Mouse (Mus musculus): Measurements from ENCODE around the gene Lsr. TPM values are rescaled to one million over a fixed set of nuclear protein-coding genes. Genes with fewer than 3 reads are reported as not detected.
"Not testable (repeated sequence)": the region's sequence is repeated elsewhere in the genome, so short reads cannot be mapped to it uniquely, and the experiment has no call there.

Lsr gene
- polyA plus RNA-seq, 1 experiment from 2014 or later = 24.4 TPM

DNA sequence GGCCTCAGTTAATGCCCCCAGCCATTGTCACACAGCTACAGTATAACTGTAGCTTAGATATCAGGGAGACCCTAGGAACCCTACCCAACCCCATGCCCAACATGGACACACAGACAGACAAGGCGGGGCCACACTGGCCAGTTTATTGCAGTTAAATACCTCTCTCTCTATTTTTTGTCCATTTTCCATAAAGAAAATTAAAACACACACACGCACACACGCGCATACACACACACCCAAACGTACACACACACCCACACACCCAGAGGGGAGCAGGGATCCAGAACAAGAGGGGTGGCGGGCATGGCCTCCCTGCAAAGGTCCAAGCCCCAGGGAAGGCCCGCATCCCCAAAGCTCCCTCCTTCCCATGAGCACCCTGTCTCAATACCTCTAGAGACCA is 27.4 kb downstream of the Lsr start:
- Histone ChIP-seq H3K9me3 (no peaks in the 10 kb centered on the region), H3K4me3 (no peak overlapping the region), H3K4me1 (replicated peaks) (no peaks in the 10 kb centered on the region), H3K9ac (no peak overlapping the region), H3K4me2 (no peak overlapping the region), H3K27ac (replicated peaks) (no peak overlapping the region), H3K36me3 (peaks cover 23% of the 10 kb centered on the region), H3K27me3 (no peaks in the 10 kb centered on the region)
- ATAC-seq (ENCODE audit: low FRiP score, low read depth) = no peak
- 98% methylated on average over 7 of the region's 7 CpGs for WGBS

GRCm38 (mm10) chr7:30945466-30945865 is 27.8 kb downstream of the Lsr start:
- not testable (repeated sequence) for H3K9ac ChIP-seq; H3K4me1 ChIP-seq (replicated peaks); H3K4me3 ChIP-seq; H3K4me2 ChIP-seq; H3K9me3 ChIP-seq; ATAC-seq (ENCODE audit: low FRiP score, low read depth); H3K27ac ChIP-seq (replicated peaks); H3K27me3 ChIP-seq
- WGBS = 91% methylated on average over 7 of the region's 7 CpGs
- H3K36me3 ChIP-seq = peaks cover 22% of the 10 kb centered on the region

GRCm38 (mm10) chr7:30944706-30945105 is 28.6 kb downstream of the Lsr start:
- H3K9me3 ChIP-seq; H3K4me3 ChIP-seq; H3K4me2 ChIP-seq; ATAC-seq (ENCODE audit: low FRiP score, low read depth); H3K27me3 ChIP-seq; H3K9ac ChIP-seq; H3K4me1 ChIP-seq (replicated peaks); H3K27ac ChIP-seq (replicated peaks): not testable (repeated sequence)
- H3K36me3 ChIP-seq = peaks cover 14% of the 10 kb centered on the region
- WGBS = 69% methylated on average over 2 of the region's 2 CpGs

DNA sequence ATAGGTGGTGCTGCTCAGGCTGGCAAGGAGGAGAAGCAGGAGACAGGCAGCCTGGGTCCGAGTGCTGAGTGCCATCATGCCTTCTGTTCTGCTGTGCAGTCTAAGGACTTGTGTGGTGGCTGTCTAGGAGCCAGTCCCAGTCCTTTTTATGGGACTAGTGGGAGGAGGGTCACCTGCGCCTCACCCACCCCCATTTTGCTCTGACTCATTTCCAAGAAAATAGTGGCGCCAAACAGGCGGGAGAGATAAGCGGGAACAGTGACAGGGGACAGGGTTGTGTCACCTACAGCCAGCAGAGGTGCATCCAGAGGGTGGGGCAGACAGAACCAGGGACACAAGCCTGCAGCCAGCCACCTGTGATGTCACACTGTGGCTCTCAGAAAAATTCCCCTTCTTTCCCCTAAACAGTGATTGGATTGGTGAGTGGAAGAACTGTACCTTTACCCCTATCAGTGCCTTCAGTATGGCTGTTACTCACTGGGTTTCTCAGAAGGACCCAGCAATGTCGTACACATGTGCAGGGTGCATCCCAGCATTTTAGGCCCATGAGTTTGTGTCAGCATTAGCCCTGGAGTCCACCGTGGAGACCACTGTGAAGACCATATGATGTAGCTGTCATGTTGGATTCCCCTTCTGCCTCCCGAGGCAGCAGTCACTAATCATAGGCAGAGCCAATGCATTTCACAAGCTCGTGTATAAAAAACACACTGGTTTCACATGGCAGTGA is 29.2 kb downstream of the Lsr start, which contains the start of gene Hamp:
Gene Hamp, minus strand, starts transcription at position 124 of the 727 bp plus-strand sequence.
- Histone ChIP-seq H3K9me3 (no peaks in the 10 kb centered on the region), H3K4me1 (replicated peaks) (no peaks in the 10 kb centered on the region), H3K36me3 (peaks cover 9% of the 10 kb centered on the region), H3K27ac (replicated peaks) (no peak within 1 kb of the TSS), H3K27me3 (no peaks in the 10 kb centered on the region), H3K4me3 (no peak within 1 kb of the TSS), H3K9ac (no peak within 1 kb of the TSS), H3K4me2 (no peak within 1 kb of the TSS)
- WGBS = 71% methylated on average over 9 of the region's 9 CpGs
- peak; percentile 66; the same call in 1 of the 2 replicates for ATAC-seq (ENCODE audit: low FRiP score, low read depth)

DNA sequence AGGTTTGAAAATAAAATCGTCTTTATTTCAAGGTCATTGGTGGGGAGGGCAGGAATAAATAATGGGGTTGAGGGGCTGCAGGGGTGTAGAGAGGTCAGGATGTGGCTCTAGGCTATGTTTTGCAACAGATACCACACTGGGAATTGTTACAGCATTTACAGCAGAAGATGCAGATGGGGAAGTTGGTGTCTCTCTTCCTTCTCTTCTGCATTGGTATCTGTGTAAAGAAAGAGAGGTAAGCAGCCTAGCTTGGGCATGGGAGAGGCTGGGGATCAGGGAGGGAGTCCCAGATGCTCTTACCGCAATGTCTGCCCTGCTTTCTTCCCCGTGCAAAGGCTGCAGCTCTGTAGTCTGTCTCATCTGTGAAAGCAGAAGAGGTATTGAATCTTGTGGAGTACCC is 30.9 kb downstream of the Lsr start:
- not testable (repeated sequence) for ATAC-seq (ENCODE audit: low FRiP score, low read depth); H3K36me3 ChIP-seq; H3K4me2 ChIP-seq; H3K27me3 ChIP-seq; H3K4me3 ChIP-seq; H3K27ac ChIP-seq (replicated peaks); H3K9ac ChIP-seq; H3K4me1 ChIP-seq (replicated peaks); H3K9me3 ChIP-seq
- 65% methylated on average over 3 of the region's 3 CpGs for WGBS

DNA sequence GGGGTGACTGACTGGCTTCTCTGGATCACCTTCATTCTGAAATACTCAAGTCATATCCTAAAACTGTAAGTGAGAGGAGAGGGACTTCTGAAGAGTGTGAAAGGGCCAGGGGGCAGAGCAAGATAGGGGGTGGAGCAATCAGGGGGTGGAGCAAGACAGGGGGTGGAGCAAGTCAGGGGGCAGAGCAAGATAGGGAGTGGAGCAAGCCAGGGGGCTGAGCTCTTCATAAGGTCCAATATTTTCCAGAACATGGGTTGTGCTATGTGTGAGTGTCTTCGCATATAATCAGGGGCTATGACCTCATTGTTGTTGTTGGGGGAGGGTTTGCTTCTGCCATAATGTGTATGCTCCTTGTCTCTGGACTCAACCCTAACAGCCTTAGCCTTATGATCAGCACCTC is 33.2 kb downstream of the Lsr start:
- not testable (repeated sequence) for H3K27me3 ChIP-seq; H3K36me3 ChIP-seq; ATAC-seq (ENCODE audit: low FRiP score, low read depth); H3K4me2 ChIP-seq; H3K4me1 ChIP-seq (replicated peaks); H3K4me3 ChIP-seq; H3K9ac ChIP-seq; H3K27ac ChIP-seq (replicated peaks); H3K9me3 ChIP-seq
- WGBS = 77% methylated on average over 1 of the region's 1 CpGs

- not testable (repeated sequence) for H3K4me3 ChIP-seq; H3K27me3 ChIP-seq; H3K36me3 ChIP-seq; H3K9ac ChIP-seq; ATAC-seq (ENCODE audit: low FRiP score, low read depth); H3K4me1 ChIP-seq (replicated peaks); H3K27ac ChIP-seq (replicated peaks); H3K9me3 ChIP-seq; H3K4me2 ChIP-seq
- WGBS = 81% methylated on average over 6 of the region's 6 CpGs
These were observed 37.7 kb downstream of the Lsr start for GRCm38 (mm10) chr7:30935422-30936099.

DNA sequence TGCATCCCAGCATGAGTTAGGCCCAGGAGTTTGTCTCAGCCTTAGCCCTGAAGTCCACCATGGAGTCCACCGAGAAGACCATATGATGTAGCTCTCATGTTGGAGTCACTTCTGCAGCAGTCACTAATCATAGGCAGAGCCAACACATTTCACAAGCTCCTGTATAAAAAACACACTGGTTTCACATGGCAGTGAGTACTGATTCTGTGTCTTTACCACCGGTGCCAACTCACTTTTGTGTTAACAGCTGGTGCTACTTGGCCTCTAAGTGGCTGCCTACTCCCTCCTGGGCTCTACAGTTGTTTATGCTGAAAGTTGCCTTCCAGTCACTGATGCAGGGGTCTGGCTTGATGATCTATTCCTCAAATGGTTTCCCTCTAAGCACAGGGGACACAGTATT is 48.7 kb downstream of the Lsr start, which contains the start of gene Hamp2:
Gene Hamp2, minus strand, starts transcription at position 101 of the 400 bp plus-strand sequence.
- not testable (repeated sequence) for ATAC-seq (ENCODE audit: low FRiP score, low read depth); H3K9ac ChIP-seq; H3K9me3 ChIP-seq; H3K27ac ChIP-seq (replicated peaks); H3K36me3 ChIP-seq; H3K4me3 ChIP-seq; H3K27me3 ChIP-seq; H3K4me1 ChIP-seq (replicated peaks); H3K4me2 ChIP-seq
- WGBS = 78% methylated on average over 2 of the region's 2 CpGs

GRCm38 (mm10) chr7:30924071-30924470 is 49.2 kb downstream of the Lsr start:
- no peaks in the 10 kb centered on the region for H3K36me3 ChIP-seq
- 70% methylated on average over 3 of the region's 3 CpGs for WGBS
- no peak overlapping the region for H3K4me2 ChIP-seq
- H3K4me3 ChIP-seq = no peak overlapping the region
- no peaks in the 10 kb centered on the region for H3K27me3 ChIP-seq
- H3K4me1 ChIP-seq (replicated peaks) = no peaks in the 10 kb centered on the region
- ATAC-seq (ENCODE audit: low FRiP score, low read depth) = no peak
- no peak overlapping the region for H3K9ac ChIP-seq
- H3K27ac ChIP-seq (replicated peaks) = no peak overlapping the region
- H3K9me3 ChIP-seq = no peaks in the 10 kb centered on the region

DNA sequence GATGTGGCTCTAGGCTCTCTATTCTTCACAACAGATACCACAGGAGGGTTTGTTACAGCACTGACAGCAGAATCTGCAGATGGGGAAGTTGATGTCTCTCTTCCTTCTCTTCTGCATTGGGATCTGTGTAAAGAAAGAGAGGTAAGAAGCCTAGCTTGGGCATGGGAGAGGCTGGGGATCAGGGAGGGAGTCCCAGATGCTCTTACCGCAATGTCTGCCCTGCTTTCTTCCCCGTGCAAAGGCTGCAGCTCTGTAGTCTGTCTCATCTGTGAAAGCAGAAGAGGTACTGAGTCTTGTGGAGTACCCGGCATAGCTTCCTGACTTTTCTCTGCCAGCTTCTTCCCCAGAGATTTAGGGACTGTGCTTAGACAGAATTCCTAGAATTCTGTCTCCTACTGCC is 50.8 kb downstream of the Lsr start:
- not testable (repeated sequence) for H3K27ac ChIP-seq (replicated peaks); H3K36me3 ChIP-seq; H3K9me3 ChIP-seq; H3K4me3 ChIP-seq; H3K27me3 ChIP-seq; ATAC-seq (ENCODE audit: low FRiP score, low read depth); H3K4me1 ChIP-seq (replicated peaks); H3K4me2 ChIP-seq; H3K9ac ChIP-seq
- 56% methylated on average over 3 of the region's 3 CpGs for WGBS

DNA sequence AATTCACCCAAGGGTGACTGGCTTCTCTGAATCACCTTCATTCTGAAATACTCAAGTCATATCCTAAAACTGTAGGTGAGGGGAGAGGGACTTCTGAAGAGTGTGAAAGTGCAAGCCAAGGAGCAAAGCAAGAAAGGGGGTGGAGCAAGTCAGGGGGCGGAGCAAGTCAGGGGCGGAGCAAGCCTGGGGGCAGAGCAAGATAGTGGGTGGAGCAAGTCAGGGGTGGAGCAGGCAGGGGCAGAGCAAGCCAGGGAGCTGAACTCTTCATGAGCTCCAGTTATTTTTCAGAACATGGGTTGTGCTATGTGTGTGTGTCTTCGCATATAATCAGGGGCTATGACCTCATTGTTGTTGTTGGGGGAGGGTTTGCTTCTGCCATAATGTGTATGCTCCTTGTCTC is 53.0 kb downstream of the Lsr start:
- H3K4me1 ChIP-seq (replicated peaks) = no peaks in the 10 kb centered on the region
- H3K4me2 ChIP-seq = no peak overlapping the region
- no peaks in the 10 kb centered on the region for H3K9me3 ChIP-seq
- no peaks in the 10 kb centered on the region for H3K36me3 ChIP-seq
- no peak overlapping the region for H3K4me3 ChIP-seq
- no peak overlapping the region for H3K9ac ChIP-seq
- H3K27me3 ChIP-seq = no peaks in the 10 kb centered on the region
- no peak overlapping the region for H3K27ac ChIP-seq (replicated peaks)
- no peak for ATAC-seq (ENCODE audit: low FRiP score, low read depth)
- 80% methylated on average over 3 of the region's 3 CpGs for WGBS

- ATAC-seq (ENCODE audit: low FRiP score, low read depth) = no peak
- no peak overlapping the region for H3K4me3 ChIP-seq
- H3K27me3 ChIP-seq = no peaks in the 10 kb centered on the region
- no peak overlapping the region for H3K27ac ChIP-seq (replicated peaks)
- no peaks in the 10 kb centered on the region for H3K36me3 ChIP-seq
- no peaks in the 10 kb centered on the region for H3K4me1 ChIP-seq (replicated peaks)
- H3K9ac ChIP-seq = no peak overlapping the region
- H3K9me3 ChIP-seq = no peaks in the 10 kb centered on the region
- H3K4me2 ChIP-seq = no peak overlapping the region
- WGBS = 59% methylated on average over 4 of the region's 4 CpGs
These were observed 56.0 kb downstream of the Lsr start for GRCm38 (mm10) chr7:30917219-30917618.

All from hindbrain, embryonic 15.5 days (tissue).